34 mouse cellular contexts compared by ENCODE assay signal in the genomic region with DNA sequence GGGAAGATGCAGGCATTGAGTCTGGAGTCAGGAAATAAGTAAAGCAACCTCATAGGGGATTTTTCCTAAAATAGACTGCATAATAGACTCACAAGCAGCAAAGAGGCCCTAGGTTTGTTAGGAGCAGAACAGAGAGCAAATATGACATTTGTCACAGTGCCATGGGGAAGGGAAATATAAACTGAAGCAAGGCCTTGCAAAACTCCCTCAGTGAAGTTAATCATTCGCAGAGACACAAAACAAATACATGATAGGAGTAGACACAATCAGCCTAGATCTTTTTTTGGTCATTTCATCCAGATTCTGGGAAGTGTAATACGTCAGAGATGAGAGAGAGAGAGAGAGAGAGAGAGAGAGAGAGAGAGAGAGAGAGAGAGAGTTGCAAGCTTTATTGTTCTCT. TPM values are rescaled to one million over a fixed set of nuclear protein-coding genes. Genes with fewer than 3 reads are reported as not detected.
DNase-seq lines count a peak whose midpoint lies in the region; ATAC-seq and TF ChIP-seq lines count a peak whose summit lies in the region.
"Had no signal": no experiment of that assay in that cellular context is flagged by ENCODE, and none has a peak within 500 bp of the region (broad histone marks: within the 10 kb centered on the region; RNA-seq: fewer than 3 reads in every experiment).

No protein-coding gene starts in this region.

- no peak overlapping the region for H3K4me2 ChIP-seq in liver, embryonic 14.5 days (ENCODE audit: low read depth)
- H3K4me2 ChIP-seq in liver, embryonic 16.5 days (ENCODE audit: low read depth, low read length), result no peak overlapping the region
- H3K4me2 ChIP-seq: embryonic facial prominence, embryonic 12.5 days; embryonic facial prominence, embryonic 15.5 days; heart, embryonic 12.5 days; heart, embryonic 15.5 days; hindbrain, embryonic 13.5 days had no signal

- no peaks in the 10 kb centered on the region for H3K36me3 ChIP-seq in kidney, adult 2 months (ENCODE audit: control insufficient read depth, insufficient read depth, low read length)
- H3K36me3 ChIP-seq in liver, embryonic 14.5 days (replicated peaks; ENCODE audit: control insufficient read depth, insufficient read depth, low read depth), result no peaks in the 10 kb centered on the region
- H3K36me3 ChIP-seq in liver, embryonic 16.5 days (ENCODE audit: control insufficient read depth, insufficient read depth), result no peaks in the 10 kb centered on the region
- H3K36me3 ChIP-seq: embryonic facial prominence, embryonic 12.5 days; embryonic facial prominence, embryonic 15.5 days; heart, embryonic 12.5 days; heart, embryonic 15.5 days; hindbrain, embryonic 10.5 days; hindbrain, embryonic 13.5 days had no signal

- H3K27me3 ChIP-seq in kidney, adult 2 months (replicated peaks; ENCODE audit: control insufficient read depth, insufficient read depth, low read length), result no peaks in the 10 kb centered on the region
- no peaks in the 10 kb centered on the region for H3K27me3 ChIP-seq in liver, embryonic 14.5 days (ENCODE audit: control insufficient read depth, insufficient read depth, low read length)
- no peaks in the 10 kb centered on the region for H3K27me3 ChIP-seq in liver, embryonic 16.5 days (ENCODE audit: control insufficient read depth, insufficient read depth, low read depth, low read length)
- H3K27me3 ChIP-seq: embryonic facial prominence, embryonic 12.5 days; embryonic facial prominence, embryonic 15.5 days; heart, embryonic 12.5 days; heart, embryonic 15.5 days; hindbrain, embryonic 13.5 days had no signal

- DNase-seq in kidney, adult 2 months, result peak; percentile 1
- DNase-seq in kidney, postnatal 10 days, result no peak
- DNase-seq in liver, embryonic 14.5 days (ENCODE audit: low read depth in 3 of 3, low spot score in 3 of 3), result peak in 2 of 3 experiments; percentile 1 to 3
- DNase-seq in liver (no peak), adipocyte (ENCODE audit: low spot score) (peak; percentile 4)
- no peak for DNase-seq in spleen, adult 18-20 months
- DNase-seq in adrenal gland, postnatal 14 days, result no peak
- DNase-seq: adrenal gland, postnatal 10 days; cerebellum, adult 11 months; cerebellum, adult 2 months; cerebellum, adult 9-11 months; cerebellum, postnatal 25 days; forebrain, postnatal 0 days; gastrocnemius, adult 2 months; gastrocnemius, postnatal 14 days; heart, adult 18-20 months; heart, postnatal 10 days; heart, postnatal 36 days had no signal

- peak; percentile 21; the same call in 1 of the 2 replicates for ATAC-seq in liver, embryonic 14.5 days (ENCODE audit: insufficient read depth)
- ATAC-seq in liver, embryonic 16.5 days (ENCODE audit: low read depth), result peak; percentile 85
- ATAC-seq: activated CD4-positive, CD25-positive, alpha-beta regulatory T cell, adult 4 months; forebrain, embryonic 14.5 days; forebrain, postnatal 0 days had no signal

- no peak for TF ChIP-seq EP300 in liver, embryonic 14.5 days (IDR thresholded peaks at IDR 0.05; ENCODE audit: low read depth)

- TF ChIP-seq POLR2A in kidney, adult 2 months (IDR thresholded peaks at IDR 0.05; ENCODE audit: low read depth, low read length), result no peak

- no peak overlapping the region for H3K27ac ChIP-seq in kidney, adult 2 months (ENCODE audit: insufficient read depth, low read depth, low read length)
- H3K27ac ChIP-seq in liver, embryonic 14.5 days, result no peak overlapping the region
- no peak overlapping the region for H3K27ac ChIP-seq in liver, embryonic 16.5 days (ENCODE audit: low read length)
- H3K27ac ChIP-seq: embryonic facial prominence, embryonic 12.5 days; embryonic facial prominence, embryonic 15.5 days; gastrocnemius, adult 2 months; heart, embryonic 15.5 days; hindbrain, embryonic 10.5 days; hindbrain, embryonic 13.5 days had no signal

- WGBS in kidney, adult 2 months, result 55% methylated on average over 2 of the region's 2 CpGs
- 31% methylated on average over 2 of the region's 2 CpGs for WGBS in liver, embryonic 14.5 days (ENCODE audit: insufficient replicate concordance)
- WGBS in liver, embryonic 16.5 days (ENCODE audit: insufficient replicate concordance), result 38% methylated on average over 2 of the region's 2 CpGs

- no peak for TF ChIP-seq CTCF in kidney, adult 2 months (conservative IDR thresholded peaks at IDR 0.05; ENCODE audit: insufficient read depth, insufficient read length, low read depth, low read length)
- no peak for TF ChIP-seq CTCF in liver, embryonic 14.5 days (IDR thresholded peaks at IDR 0.05; ENCODE audit: low read depth)

- no peaks in the 10 kb centered on the region for H3K4me1 ChIP-seq in kidney, adult 2 months (ENCODE audit: control insufficient read depth, insufficient read depth, low read length)
- H3K4me1 ChIP-seq in liver, embryonic 14.5 days (replicated peaks; ENCODE audit: control insufficient read depth in 2 of 2, insufficient read depth in 2 of 2, low read length in 1 of 2), result no peaks in the 10 kb centered on the region
- no peaks in the 10 kb centered on the region for H3K4me1 ChIP-seq in liver, embryonic 16.5 days (ENCODE audit: control insufficient read depth, low read depth, low read length)
- H3K4me1 ChIP-seq: embryonic facial prominence, embryonic 12.5 days; embryonic facial prominence, embryonic 15.5 days; heart, embryonic 12.5 days; heart, embryonic 15.5 days; hindbrain, embryonic 10.5 days; hindbrain, embryonic 13.5 days had no signal

- H3K4me3 ChIP-seq in kidney, adult 2 months (ENCODE audit: insufficient read depth, low read depth, low read length), result no peak overlapping the region
- no peak overlapping the region for H3K4me3 ChIP-seq in liver, embryonic 14.5 days (ENCODE audit: insufficient read depth in 1 of 2, low read depth in 2 of 2, low read length in 2 of 2)
- H3K4me3 ChIP-seq in liver, embryonic 16.5 days (ENCODE audit: low read depth, low read length), result no peak overlapping the region
- H3K4me3 ChIP-seq: embryonic facial prominence, embryonic 12.5 days; embryonic facial prominence, embryonic 15.5 days; gastrocnemius, adult 2 months; heart, embryonic 12.5 days; heart, embryonic 15.5 days; hindbrain, embryonic 10.5 days; hindbrain, embryonic 13.5 days had no signal

- H3K9me3 ChIP-seq in liver, embryonic 14.5 days (ENCODE audit: control insufficient read depth, low read length), result no peaks in the 10 kb centered on the region
- no peaks in the 10 kb centered on the region for H3K9me3 ChIP-seq in liver, embryonic 16.5 days (replicated peaks; ENCODE audit: control insufficient read depth, low read length)
- H3K9me3 ChIP-seq: embryonic facial prominence, embryonic 12.5 days; embryonic facial prominence, embryonic 15.5 days; heart, embryonic 12.5 days; heart, embryonic 15.5 days; hindbrain, embryonic 10.5 days; hindbrain, embryonic 13.5 days had no signal

- H3K9ac ChIP-seq in liver, embryonic 14.5 days (replicated peaks), result no peak overlapping the region
- H3K9ac ChIP-seq in liver, embryonic 16.5 days (ENCODE audit: low read depth, low read length), result no peak overlapping the region
- H3K9ac ChIP-seq: embryonic facial prominence, embryonic 12.5 days; embryonic facial prominence, embryonic 15.5 days; forebrain, postnatal 0 days; heart, embryonic 12.5 days; heart, embryonic 15.5 days; hindbrain, embryonic 13.5 days had no signal

RNA-seq across cellular contexts. Expression of a gene that starts 45.7 kb away (rescaled TPM):
- 0.05 and 0.29 TPM in 2 replicates for polyA plus RNA-seq in kidney, adult 2 months (2012; rRNA removed)
- polyA plus RNA-seq in liver, embryonic 14.5 days (2012; rRNA removed), result 1.4 and 2.6 TPM in 2 replicates
- 8.5 and 8.9 TPM in 2 replicates for polyA plus RNA-seq in liver, embryonic 14.5 days (2014; fragmentation: Nextera tagmentation; extraction: Ambion mirVana)
- 9.7 and 9.9 TPM in 2 replicates for polyA plus RNA-seq in liver, embryonic 16.5 days (2015; fragmentation: Nextera tagmentation; extraction: Ambion mirVana)
- 0.96 TPM in 1 of 2 replicates, not detected in the other for total RNA-seq in adrenal gland, postnatal 14 days (2021)
- total RNA-seq: adrenal gland, adult 18-20 months; common myeloid progenitor, adult 5-6 weeks; gastrocnemius, adult 2 months; gastrocnemius, postnatal 14 days; heart, adult 18-20 months; heart, postnatal 10 days; heart, postnatal 36 days had no signal
- polyA plus RNA-seq: activated CD4-positive, CD25-positive, alpha-beta regulatory T cell, adult 4 months; cerebellum, adult 2 months; forebrain, embryonic 11.5 days; forebrain, embryonic 14.5 days; forebrain, postnatal 0 days; frontal cortex, adult 2 months; heart, embryonic 15.5 days; hindbrain, embryonic 13.5 days had no signal

RNA-seq across cellular contexts. Expression of a gene that starts 46.7 kb away (rescaled TPM):
- not detected in 2 replicates for polyA plus RNA-seq in kidney, adult 2 months (2012; rRNA removed)
- polyA plus RNA-seq in liver, embryonic 14.5 days (2012; rRNA removed), result not detected in 2 replicates
- 0.18 and 0.25 TPM in 2 replicates for polyA plus RNA-seq in liver, embryonic 14.5 days (2014; fragmentation: Nextera tagmentation; extraction: Ambion mirVana)
- polyA plus RNA-seq in liver, embryonic 16.5 days (2015; fragmentation: Nextera tagmentation; extraction: Ambion mirVana), result 0.23 TPM in 1 of 2 replicates, not detected in the other
- total RNA-seq in adrenal gland, postnatal 14 days (2021), result not detected in 2 replicates
- total RNA-seq: adrenal gland, adult 18-20 months; adrenal gland, postnatal 10 days; adrenal gland, postnatal 4 days; common myeloid progenitor, adult 5-6 weeks; ES-E14; forebrain, postnatal 0 days; gastrocnemius, adult 2 months; gastrocnemius, postnatal 14 days; gastrocnemius, postnatal 4 days; heart, adult 18-20 months; heart, postnatal 10 days; heart, postnatal 36 days had no signal
- polyA plus RNA-seq: activated CD4-positive, CD25-positive, alpha-beta regulatory T cell, adult 4 months; cerebellum, adult 2 months; embryonic facial prominence, embryonic 12.5 days; embryonic facial prominence, embryonic 15.5 days; forebrain, embryonic 11.5 days; forebrain, embryonic 14.5 days; forebrain, postnatal 0 days; frontal cortex, adult 2 months; heart, embryonic 12.5 days; heart, embryonic 15.5 days; hindbrain, embryonic 10.5 days; hindbrain, embryonic 13.5 days had no signal

Comparison
In these comparisons a context has a peak if more than half of its experiments do, and no peak if none do; other contexts are left out.
1. DNase-seq: peak in kidney, adult 2 months (single experiment), liver, embryonic 14.5 days (2 of 3) and adipocyte (single experiment); none in kidney, postnatal 10 days (single experiment), liver (single experiment), spleen, adult 18-20 months (0 of 2) and adrenal gland, postnatal 14 days (single experiment).